Mouse (Mus musculus) lung, postnatal 0 days (tissue): ENCODE results near the gene Phgr1. TPM values are rescaled to one million over a fixed set of nuclear protein-coding genes. Genes with fewer than 3 reads are reported as not detected.

Source experiments
- ATAC-seq: fragments of 200-750 bp; cut with Nextera tagmentation; 2 replicates; pipeline ENCODE4 v1.8.0; 2017; ENCODE audit warnings: moderate library complexity
- DNase-seq: peaks from one replicate; pipeline ENCODE4 v3.0.0-alpha.2; 2016; ENCODE audit warnings: low spot score
- H3K27ac ChIP-seq: fragments of 300-500 bp; sonication (generic); 2 replicates; pipeline ENCODE4 v1.5.1; 2014; ENCODE audit warnings: antibody characterized with exemption, mild to moderate bottlenecking, low read length, mixed read lengths
- H3K27me3 ChIP-seq: fragments of 300-500 bp; sonication (generic); replicated peaks from 2 replicates; pipeline ENCODE4 v1.6.1; 2014; ENCODE audit warnings: low read length, mixed read lengths; ENCODE audit not compliant: insufficient read depth
- H3K36me3 ChIP-seq: fragments of 300-500 bp; sonication (generic); 2 replicates; pipeline ENCODE4 v1.6.1; 2014; ENCODE audit warnings: low read length, mixed read lengths; ENCODE audit not compliant: insufficient read depth
- H3K4me1 ChIP-seq: fragments of 300-500 bp; sonication (generic); 2 replicates; pipeline ENCODE4 v1.6.1; 2014; ENCODE audit warnings: antibody characterized with exemption, low read depth, low read length, mixed read lengths; ENCODE audit not compliant: insufficient read depth
- H3K4me2 ChIP-seq: fragments of 300-500 bp; sonication (generic); replicated peaks from 2 replicates; pipeline ENCODE4 v1.6.1; 2014; ENCODE audit warnings: low read depth, mild to moderate bottlenecking, low read length, moderate library complexity, mixed read lengths
- H3K4me3 ChIP-seq: fragments of 300-500 bp; sonication (generic); 2 replicates; pipeline ENCODE4 v1.5.1; 2014; ENCODE audit warnings: low read depth, low read length
- H3K9ac ChIP-seq: fragments of 300-500 bp; sonication (generic); replicated peaks from 2 replicates; pipeline ENCODE4 v1.6.1; 2014; ENCODE audit warnings: low read depth, mild to moderate bottlenecking
- H3K9me3 ChIP-seq: fragments of 300-500 bp; sonication (generic); 2 replicates; pipeline ENCODE4 v1.6.1; 2016; ENCODE audit warnings: low read length, mixed read lengths
- CTCF ChIP-seq: IDR thresholded peaks from 2 replicates; pipeline ENCODE4 v1.5.1; 2016; ENCODE audit warnings: antibody characterized with exemption, mild to moderate bottlenecking
- EP300 ChIP-seq: IDR thresholded peaks from 2 replicates; pipeline ENCODE4 v1.6.1; 2016; ENCODE audit warnings: antibody characterized with exemption, mild to moderate bottlenecking, control low read depth
- WGBS: fragments of 180-500 bp; shearing (Covaris S2); extraction: QIAGEN DNeasy Blood & Tissue Kit; methylation state at CpG from one replicate; pipeline ENCODE4 v1.1.7; 2014; 5-methylcytosine and 5-hydroxymethylcytosine counted together
- polyA plus RNA-seq: library from polyadenylated mRNA; unstranded; fragments of >200 nt; fragmentation: Nextera tagmentation; extraction: Ambion mirVana; gene quantifications from 2 replicates; pipeline ENCODE4 v1.2.1, GENCODE M21; 2015

Gene Phgr1
- polyA plus RNA-seq, 1 experiment from 2014 or later = 13.6 TPM

DNA sequence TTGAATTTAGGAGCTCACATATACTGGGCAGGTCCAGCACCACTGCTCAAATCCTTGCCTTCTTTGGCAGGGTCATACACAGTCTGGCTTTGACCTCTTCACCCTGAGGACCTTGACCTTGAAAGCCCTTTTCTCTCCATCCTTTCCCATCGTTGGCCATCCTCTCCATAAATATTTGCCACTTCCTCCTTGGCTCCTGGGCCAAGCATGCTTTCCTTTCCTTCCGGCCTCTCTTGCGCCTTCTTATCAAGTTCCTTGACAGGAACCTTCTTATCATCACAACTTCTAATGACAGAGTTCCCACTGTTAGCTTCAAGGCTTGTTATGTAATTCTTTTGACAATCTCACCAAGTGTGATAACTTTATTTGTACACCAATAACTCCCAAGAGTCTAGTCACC, 32.6 kb downstream of the Phgr1 start:
- Histone ChIP-seq H3K9ac (no peak overlapping the region), H3K27me3 (no peaks in the 10 kb centered on the region), H3K9me3 (no peaks in the 10 kb centered on the region), H3K4me2 (no peak overlapping the region), H3K27ac (no peak overlapping the region), H3K36me3 (no peaks in the 10 kb centered on the region), H3K4me1 (no peaks in the 10 kb centered on the region), H3K4me3 (no peak overlapping the region)
- DNase-seq (peak; percentile 11), ATAC-seq (no peak; the same call in 1 of the 2 replicates)
- TF ChIP-seq EP300 = peak; percentile 59
- TF ChIP-seq CTCF = no peak
- 10% methylated on average over 3 of the region's 3 CpGs for WGBS

DNA sequence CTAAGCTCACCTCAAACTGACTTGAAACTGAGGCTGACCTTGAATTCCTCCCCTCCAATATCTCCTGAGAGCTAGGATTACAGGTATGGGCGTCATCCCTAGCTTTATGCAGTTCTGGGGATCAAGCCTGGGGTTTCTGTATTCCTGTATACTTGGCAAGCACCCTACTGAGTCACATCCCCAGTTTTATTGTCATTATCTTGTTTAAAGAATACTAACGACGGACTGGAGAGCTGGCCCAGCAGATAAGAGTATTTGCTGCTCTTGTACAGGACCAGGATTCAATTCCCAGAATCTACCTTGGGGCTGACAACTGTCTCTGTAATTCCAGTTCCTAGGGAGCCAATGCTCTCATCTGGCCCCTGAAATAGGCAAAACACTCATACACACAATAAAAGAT, 33.2 kb downstream of the Phgr1 start:
- H3K36me3 ChIP-seq = no peaks in the 10 kb centered on the region
- 13% methylated on average over 3 of the region's 3 CpGs for WGBS
- H3K27ac ChIP-seq = no peak overlapping the region
- no peak for DNase-seq
- H3K4me2 ChIP-seq = no peak overlapping the region
- no peaks in the 10 kb centered on the region for H3K4me1 ChIP-seq
- H3K27me3 ChIP-seq = no peaks in the 10 kb centered on the region
- no peaks in the 10 kb centered on the region for H3K9me3 ChIP-seq
- no peak overlapping the region for H3K9ac ChIP-seq
- no peak for ATAC-seq
- TF ChIP-seq EP300 (no peak), CTCF (no peak)
- H3K4me3 ChIP-seq = no peak overlapping the region

DNA sequence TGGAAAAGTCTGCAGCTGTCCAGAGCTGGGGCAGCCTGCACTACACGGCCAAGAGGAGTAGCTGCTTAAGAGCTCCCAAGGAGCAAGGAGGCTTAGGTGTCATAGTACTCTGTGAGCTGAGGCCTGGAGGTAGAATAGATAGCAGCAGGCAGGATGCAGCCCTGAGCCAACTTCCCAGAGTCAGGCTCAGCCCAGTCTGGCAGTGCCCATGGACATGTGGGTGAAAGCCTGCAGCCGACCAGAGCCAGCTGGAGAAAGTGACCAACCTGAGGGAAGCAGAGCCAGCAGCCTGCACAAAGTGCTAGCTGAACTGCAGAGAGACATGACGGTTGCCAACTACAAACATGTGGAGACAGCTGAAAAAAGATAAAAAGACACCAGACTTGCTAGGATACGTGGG, 34.3 kb downstream of the Phgr1 start:
- Histone ChIP-seq H3K9me3 (no peaks in the 10 kb centered on the region), H3K27ac (no peak overlapping the region), H3K36me3 (no peaks in the 10 kb centered on the region), H3K4me2 (no peak overlapping the region), H3K9ac (no peak overlapping the region), H3K4me1 (no peaks in the 10 kb centered on the region), H3K4me3 (no peak overlapping the region), H3K27me3 (no peaks in the 10 kb centered on the region)
- TF ChIP-seq EP300 = no peak
- no peak for TF ChIP-seq CTCF
- ATAC-seq (no peak), DNase-seq (no peak)
- 53% methylated on average over 4 of the region's 4 CpGs for WGBS

DNA sequence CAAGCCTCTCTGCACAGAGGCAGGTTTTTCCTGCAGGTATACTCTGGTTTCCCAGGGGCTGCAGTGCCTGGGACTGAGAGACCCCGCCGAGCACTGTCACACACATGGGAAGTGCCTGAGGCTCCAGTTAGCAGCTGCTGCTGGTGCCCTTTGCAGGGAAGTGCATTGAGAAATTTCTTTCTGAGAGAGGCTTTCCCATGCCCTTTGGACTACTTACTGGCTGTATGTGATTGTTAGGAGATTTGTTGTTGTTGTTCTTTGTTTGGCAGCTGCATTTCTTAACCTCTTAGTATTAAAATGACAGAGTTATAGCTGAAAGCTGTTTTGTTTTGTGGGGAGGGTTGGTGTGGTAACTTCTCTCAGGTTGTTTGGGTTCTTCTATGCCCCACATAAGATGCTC, 38.3 kb downstream of the Phgr1 start:
- no peak for DNase-seq
- Histone ChIP-seq H3K27me3 (no peaks in the 10 kb centered on the region), H3K4me3 (no peak overlapping the region), H3K4me1 (peaks cover 7% of the 10 kb centered on the region; the same call in 1 of the 2 replicates), H3K27ac (no peak overlapping the region), H3K4me2 (no peak overlapping the region), H3K9ac (no peak overlapping the region), H3K36me3 (no peaks in the 10 kb centered on the region), H3K9me3 (no peaks in the 10 kb centered on the region)
- 35% methylated on average over 2 of the region's 2 CpGs for WGBS
- no peak for ATAC-seq
- TF ChIP-seq CTCF (no peak), EP300 (no peak)

DNA sequence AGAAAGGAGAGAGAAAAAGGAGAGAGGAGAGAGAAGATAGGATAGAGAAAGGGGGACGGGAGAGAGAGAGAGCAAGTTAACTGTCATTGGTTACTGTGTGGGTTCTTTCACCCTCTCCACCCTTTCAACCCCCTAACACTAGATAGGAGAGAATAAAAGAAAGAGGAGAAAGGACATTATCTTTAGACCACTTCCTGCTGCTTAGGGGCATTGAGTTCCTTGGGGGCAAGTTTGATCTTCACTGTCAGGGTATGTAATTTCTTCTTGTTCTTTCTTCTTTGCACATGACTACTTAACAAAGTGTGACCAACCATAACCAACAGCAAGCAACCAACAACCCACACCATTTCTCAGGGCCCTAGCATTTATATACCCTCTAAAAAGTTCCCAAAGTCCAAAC, 40.2 kb downstream of the Phgr1 start:
- Histone ChIP-seq H3K4me3 (no peak overlapping the region), H3K27ac (no peak overlapping the region), H3K9me3 (no peaks in the 10 kb centered on the region), H3K4me2 (no peak overlapping the region), H3K4me1 (peaks cover 7% of the 10 kb centered on the region; the same call in 1 of the 2 replicates), H3K9ac (no peak overlapping the region), H3K27me3 (no peaks in the 10 kb centered on the region), H3K36me3 (no peaks in the 10 kb centered on the region)
- no peak for ATAC-seq
- DNase-seq = no peak
- WGBS = 73% methylated on average over 1 of the region's 1 CpGs
- TF ChIP-seq EP300 (no peak), CTCF (no peak)

DNA sequence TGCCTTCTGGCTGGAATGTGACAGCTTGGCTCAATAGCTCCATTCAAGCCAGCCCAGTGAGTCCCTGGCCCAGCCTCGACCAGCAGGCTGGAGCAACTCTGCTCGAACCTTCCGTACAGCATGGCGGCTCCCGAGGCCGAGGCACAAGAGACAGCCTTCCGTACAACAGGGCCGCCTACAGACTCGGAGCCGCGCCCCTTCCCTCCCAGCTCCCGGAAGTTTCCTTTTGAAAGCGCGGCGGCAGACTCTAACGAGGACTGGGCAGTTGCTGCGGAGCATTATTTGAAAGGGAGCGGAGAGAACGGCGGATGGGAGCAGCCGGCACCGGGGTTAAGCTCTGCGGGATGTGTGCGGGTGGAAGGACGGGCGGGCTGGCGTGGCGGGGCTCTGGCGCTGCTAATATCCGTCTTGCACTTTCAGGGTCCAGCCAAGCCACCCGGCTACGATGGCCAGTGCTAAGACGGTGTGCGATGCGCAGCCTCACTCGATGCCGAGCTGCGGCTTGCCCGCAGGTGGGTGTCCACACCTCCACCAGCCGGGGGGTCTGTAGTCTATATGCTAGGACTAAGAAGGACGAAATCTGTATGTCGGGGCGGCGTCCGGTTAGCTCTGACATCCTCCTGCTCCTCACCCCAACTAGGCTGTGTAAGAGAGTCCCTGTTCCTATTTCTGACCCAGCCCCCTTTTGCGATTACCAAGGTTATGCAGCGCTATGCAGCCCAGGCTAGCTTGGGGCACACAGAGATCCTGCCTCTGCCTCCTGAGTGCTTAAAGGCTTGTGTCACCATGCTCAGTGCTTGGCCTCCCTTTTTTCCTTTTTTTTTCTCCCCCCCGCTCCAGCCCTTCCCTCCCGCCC, 41.6 kb downstream of the Phgr1 start, which contains the start of gene Knstrn:
Gene Knstrn (plus strand): TSS at position 23 of the 856 bp plus-strand sequence.
- ATAC-seq (peak; percentile 97), DNase-seq (peak; percentile 97)
- Histone ChIP-seq H3K4me1 (peaks cover 7% of the 10 kb centered on the region; the same call in 1 of the 2 replicates), H3K27ac (no peak within 1 kb of the TSS), H3K9me3 (no peaks in the 10 kb centered on the region), H3K4me2 (peak within 1 kb of the TSS; percentile 94), H3K27me3 (no peaks in the 10 kb centered on the region), H3K4me3 (peak within 1 kb of the TSS; percentile 68), H3K9ac (peak within 1 kb of the TSS; percentile 54), H3K36me3 (no peaks in the 10 kb centered on the region)
- TF ChIP-seq CTCF (peak; percentile 18; the same call in 1 of the 2 replicates), EP300 (no peak)
- under 1% methylated on average over 49 of the region's 49 CpGs for WGBS
